Comparison of ENCODE assay signal across 8 mouse cellular contexts in the genomic region with DNA sequence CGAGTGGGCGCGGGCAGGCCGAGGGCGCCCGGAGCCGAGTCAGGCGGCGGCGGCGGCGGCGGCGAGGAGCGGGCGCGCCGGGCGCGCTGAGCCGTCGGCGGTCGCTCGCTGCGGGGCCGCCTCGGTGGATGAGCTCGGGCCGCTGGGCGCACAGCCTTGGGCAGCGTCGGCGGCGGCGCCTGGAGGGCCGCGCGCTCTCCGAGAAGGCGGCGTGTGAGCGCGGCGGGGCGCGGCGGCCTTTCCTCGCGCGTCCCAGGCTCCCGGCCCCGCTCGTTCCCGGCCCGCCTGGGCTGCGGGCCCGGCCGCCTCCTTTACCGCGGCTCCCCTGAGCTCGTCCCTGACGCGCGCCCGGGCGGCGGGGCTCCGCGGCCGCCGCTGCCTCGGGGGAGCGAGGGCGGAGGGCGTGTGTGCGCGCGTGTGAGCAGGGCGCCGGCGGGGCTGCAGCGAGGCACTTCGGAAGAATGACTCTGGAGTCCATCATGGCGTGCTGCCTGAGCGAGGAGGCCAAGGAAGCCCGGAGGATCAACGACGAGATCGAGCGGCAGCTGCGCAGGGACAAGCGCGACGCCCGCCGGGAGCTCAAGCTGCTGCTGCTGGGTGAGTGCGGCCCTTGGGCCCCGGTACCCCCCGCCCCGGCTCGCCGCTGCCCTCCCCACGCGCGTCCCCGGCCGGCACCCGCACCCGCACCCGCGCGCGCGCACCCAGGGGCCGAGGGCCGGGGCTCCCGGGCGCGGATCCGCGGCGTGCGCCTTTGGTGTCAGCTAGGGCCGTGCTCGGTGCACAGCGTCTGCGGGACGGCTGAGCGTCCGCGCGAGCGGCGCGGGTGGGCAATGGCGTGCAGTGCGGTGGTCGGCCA. TPM values are rescaled to one million over a fixed set of nuclear protein-coding genes. Genes with fewer than 3 reads are reported as not detected.
DNase-seq lines count a peak whose midpoint lies in the region; ATAC-seq and TF ChIP-seq lines count a peak whose summit lies in the region.

No protein-coding gene starts in this region.

- no peak for TF ChIP-seq CTCF in kidney, postnatal 0 days (IDR thresholded peaks at IDR 0.05; ENCODE audit: low read depth)

- peak; percentile 64 for ATAC-seq in embryonic facial prominence, embryonic 15.5 days (ENCODE audit: insufficient number of reproducible peaks, low FRiP score, low TSS enrichment, low read depth)
- peak; percentile 14; the same call in 1 of the 2 replicates for ATAC-seq in heart, embryonic 13.5 days (ENCODE audit: extremely low read depth, insufficient number of reproducible peaks, low FRiP score, low TSS enrichment)
- peak; percentile 70 for ATAC-seq in kidney, postnatal 0 days (replicated peaks; ENCODE audit: low FRiP score, low read depth)
- ATAC-seq in liver, embryonic 13.5 days (ENCODE audit: low read depth): peak; percentile 12
- peak; percentile 31 for ATAC-seq in stomach, embryonic 14.5 days (ENCODE audit: insufficient number of reproducible peaks, insufficient read depth, low FRiP score, low read depth)

- H3K27me3 ChIP-seq in embryonic facial prominence, embryonic 15.5 days: no peaks in the 10 kb centered on the region
- no peaks in the 10 kb centered on the region for H3K27me3 ChIP-seq in heart, embryonic 13.5 days (replicated peaks)
- H3K27me3 ChIP-seq in kidney, postnatal 0 days (ENCODE audit: insufficient read depth, low read length): no peaks in the 10 kb centered on the region
- H3K27me3 ChIP-seq in liver, embryonic 13.5 days: peaks cover 72% of the 10 kb centered on the region
- no peaks in the 10 kb centered on the region for H3K27me3 ChIP-seq in stomach, embryonic 14.5 days (ENCODE audit: control insufficient read depth, insufficient read depth, low read length)

- peak overlapping the region; percentile 80 for H3K4me3 ChIP-seq in embryonic facial prominence, embryonic 15.5 days (replicated peaks)
- peak overlapping the region; percentile 97 for H3K4me3 ChIP-seq in heart, embryonic 13.5 days
- H3K4me3 ChIP-seq in kidney, postnatal 0 days (replicated peaks; ENCODE audit: low read depth, low read length): peak overlapping the region; percentile 99
- H3K4me3 ChIP-seq in liver, embryonic 13.5 days (replicated peaks): peak overlapping the region; percentile 69
- peak overlapping the region; percentile 95 for H3K4me3 ChIP-seq in stomach, embryonic 14.5 days (ENCODE audit: low read depth, low read length)

- peak overlapping the region; percentile 97 for H3K27ac ChIP-seq in embryonic facial prominence, embryonic 15.5 days (replicated peaks)
- H3K27ac ChIP-seq in heart, embryonic 13.5 days (replicated peaks): peak overlapping the region; percentile 98
- H3K27ac ChIP-seq in kidney, postnatal 0 days: peak overlapping the region; percentile 97
- H3K27ac ChIP-seq in liver, embryonic 13.5 days: peak overlapping the region; percentile 78
- peak overlapping the region; percentile 97 for H3K27ac ChIP-seq in stomach, embryonic 14.5 days (ENCODE audit: low read length)

- H3K9me3 ChIP-seq in embryonic facial prominence, embryonic 15.5 days (replicated peaks): no peaks in the 10 kb centered on the region
- H3K9me3 ChIP-seq in heart, embryonic 13.5 days: no peaks in the 10 kb centered on the region
- H3K9me3 ChIP-seq in kidney, postnatal 0 days (replicated peaks; ENCODE audit: low read length): no peaks in the 10 kb centered on the region
- H3K9me3 ChIP-seq in liver, embryonic 13.5 days (replicated peaks): no peaks in the 10 kb centered on the region
- no peaks in the 10 kb centered on the region for H3K9me3 ChIP-seq in stomach, embryonic 14.5 days (ENCODE audit: control insufficient read depth, low read depth, low read length)

- H3K9ac ChIP-seq in embryonic facial prominence, embryonic 15.5 days: peak overlapping the region; percentile 95
- H3K9ac ChIP-seq in heart, embryonic 13.5 days: peak overlapping the region; percentile 99
- H3K9ac ChIP-seq in kidney, postnatal 0 days (ENCODE audit: low read depth, low read length): peak overlapping the region; percentile 94
- peak overlapping the region; percentile 78 for H3K9ac ChIP-seq in liver, embryonic 13.5 days
- peak overlapping the region; percentile 97 for H3K9ac ChIP-seq in stomach, embryonic 14.5 days (replicated peaks; ENCODE audit: low read depth, low read length)

- no peaks in the 10 kb centered on the region for H3K36me3 ChIP-seq in embryonic facial prominence, embryonic 15.5 days
- no peaks in the 10 kb centered on the region for H3K36me3 ChIP-seq in heart, embryonic 13.5 days
- H3K36me3 ChIP-seq in kidney, postnatal 0 days (ENCODE audit: insufficient read depth, low read length): no peaks in the 10 kb centered on the region
- H3K36me3 ChIP-seq in liver, embryonic 13.5 days: no peaks in the 10 kb centered on the region
- no peaks in the 10 kb centered on the region for H3K36me3 ChIP-seq in stomach, embryonic 14.5 days (ENCODE audit: control insufficient read depth, insufficient read depth, low read length)

- peak overlapping the region; percentile 72 for H3K4me2 ChIP-seq in embryonic facial prominence, embryonic 15.5 days (replicated peaks)
- peak overlapping the region; percentile 81 for H3K4me2 ChIP-seq in heart, embryonic 13.5 days
- H3K4me2 ChIP-seq in kidney, postnatal 0 days (ENCODE audit: low read length): peak overlapping the region; percentile 64
- H3K4me2 ChIP-seq in liver, embryonic 13.5 days: peak overlapping the region; percentile 78
- peak overlapping the region; percentile 63 for H3K4me2 ChIP-seq in stomach, embryonic 14.5 days (replicated peaks; ENCODE audit: low read depth, low read length)

- under 1% methylated on average over 135 of the region's 139 CpGs for WGBS in embryonic facial prominence, embryonic 15.5 days
- WGBS in heart, embryonic 13.5 days: under 1% methylated on average over 109 of the region's 139 CpGs
- WGBS in kidney, postnatal 0 days: under 1% methylated on average over 102 of the region's 139 CpGs
- WGBS in liver, embryonic 13.5 days (ENCODE audit: insufficient replicate concordance): under 1% methylated on average over 81 of the region's 139 CpGs
- under 1% methylated on average over 95 of the region's 139 CpGs for WGBS in stomach, embryonic 14.5 days

- peak; percentile 56 for DNase-seq in 3T3-L1 (ENCODE audit: low read depth, low spot score)
- peak; percentile 76 for DNase-seq in adrenal gland, postnatal 25 days
- DNase-seq in kidney, postnatal 0 days (ENCODE audit: low spot score): peak; percentile 73
- DNase-seq in liver, embryonic 13.5 days: no peak
- DNase-seq in neural tube, embryonic 10.5 days (ENCODE audit: extremely low spot score, low spot score): peak; percentile 76

- H3K4me1 ChIP-seq in embryonic facial prominence, embryonic 15.5 days: peaks cover 22% of the 10 kb centered on the region
- peaks cover 53% of the 10 kb centered on the region for H3K4me1 ChIP-seq in heart, embryonic 13.5 days
- peaks cover 19% of the 10 kb centered on the region; the same call in 1 of the 2 replicates for H3K4me1 ChIP-seq in kidney, postnatal 0 days (replicated peaks; ENCODE audit: insufficient read depth, low read length)
- peaks cover 43% of the 10 kb centered on the region for H3K4me1 ChIP-seq in liver, embryonic 13.5 days (replicated peaks)
- H3K4me1 ChIP-seq in stomach, embryonic 14.5 days (ENCODE audit: control insufficient read depth, insufficient read depth, low read length): peaks cover 34% of the 10 kb centered on the region

RNA-seq across cellular contexts. Expression of a gene that starts 0.5 kb away (rescaled TPM):
- total RNA-seq in adrenal gland, postnatal 25 days (2021): 64.1 and 65.7 TPM in 2 replicates
- 33.4 and 34.0 TPM in 2 replicates for polyA plus RNA-seq in embryonic facial prominence, embryonic 15.5 days (2015; fragmentation: Nextera tagmentation; extraction: Ambion mirVana)
- 16.9 and 18.3 TPM in 2 replicates for polyA plus RNA-seq in heart, embryonic 13.5 days (2015; fragmentation: Nextera tagmentation; extraction: Ambion mirVana)
- 27.2 and 30.0 TPM in 2 replicates for polyA plus RNA-seq in kidney, postnatal 0 days (2015; fragmentation: Nextera tagmentation; extraction: Ambion mirVana)
- polyA plus RNA-seq in liver, embryonic 13.5 days (2015; fragmentation: Nextera tagmentation; extraction: Ambion mirVana): 4.0 and 4.2 TPM in 2 replicates
- 22.6 and 23.3 TPM in 2 replicates for polyA plus RNA-seq in stomach, embryonic 14.5 days (2014; fragmentation: Nextera tagmentation; extraction: Ambion mirVana)

Comparison
In these comparisons a context has a peak if more than half of its experiments do, and no peak if none do; other contexts are left out.
1. ATAC-seq: peak in every context shown above with its lines; median percentile 70 in kidney, postnatal 0 days; 64 in embryonic facial prominence, embryonic 15.5 days; 31 in stomach, embryonic 14.5 days; 14 in heart, embryonic 13.5 days; 12 in liver, embryonic 13.5 days.